Mouse (Mus musculus) CH12.LX (cell line): ENCODE data around the gene Plcb3. TPM values are rescaled to one million over a fixed set of nuclear protein-coding genes. Genes with fewer than 3 reads are reported as not detected.
"Not testable (repeated sequence)": the region's sequence is repeated elsewhere in the genome, so short reads cannot be mapped to it uniquely, and the experiment has no call there.

Source experiments
- DNase-seq: peaks from one replicate; pipeline ENCODE4 v3.0.0-alpha.2; 2013; ENCODE audit errors: extremely low read depth
- H3K27ac ChIP-seq: 2 replicates; pipeline ENCODE4 v1.5.1; 2012; ENCODE audit warnings: low read depth, mild to moderate bottlenecking, control low read depth, moderate library complexity; ENCODE audit not compliant: insufficient read depth
- H3K27me3 ChIP-seq: replicated peaks from 2 replicates; pipeline ENCODE3; 2012; ENCODE audit warnings: inconsistent platforms
- H3K36me3 ChIP-seq, 2 experiments: replicated peaks in 1 of 2; 2 replicates each; pipeline versions ENCODE3 to v1.6.1; 2012; ENCODE audit warnings: inconsistent platforms in 1 of 2, low read length in 1 of 2, mild to moderate bottlenecking in 1 of 2, mixed read lengths in 1 of 2, moderate library complexity in 1 of 2; ENCODE audit not compliant: control insufficient read depth in 1 of 2, insufficient read depth in 1 of 2
- H3K4me1 ChIP-seq, 2 experiments: 2 replicates each; pipeline ENCODE4 v1.6.1; 2012; ENCODE audit warnings: inconsistent platforms in 1 of 2, moderate library complexity in 1 of 2; ENCODE audit not compliant: insufficient read depth in 2 of 2, control insufficient read depth in 1 of 2
- H3K4me2 ChIP-seq: 2 replicates; pipeline ENCODE4 v1.6.1; 2012; ENCODE audit warnings: low read depth, mild to moderate bottlenecking, control low read depth; ENCODE audit not compliant: poor library complexity, insufficient read depth, severe bottlenecking
- H3K4me3 ChIP-seq, 3 experiments: fragments of 150-350 bp in 1 of 3; sonication (generic) in 1 of 3; replicated peaks in 1 of 3; 2 replicates each; pipeline versions ENCODE3 to v1.5.1; 2011 to 2012; ENCODE audit warnings: low read depth in 2 of 3, low read length in 2 of 3, mild to moderate bottlenecking in 2 of 3, moderate library complexity in 2 of 3, control low read depth in 1 of 3, improper control_type of control experiment in 1 of 3, inconsistent platforms in 1 of 3, mixed read lengths in 1 of 3; ENCODE audit not compliant: poor library complexity in 1 of 3
- H3K79me2 ChIP-seq: replicated peaks from 2 replicates; pipeline ENCODE4 v1.6.1; 2012; ENCODE audit warnings: mild to moderate bottlenecking, moderate library complexity; ENCODE audit not compliant: control insufficient read depth, poor library complexity, insufficient read depth, severe bottlenecking; ENCODE audit errors: extremely low read depth
- H3K9ac ChIP-seq: 2 replicates; pipeline ENCODE4 v1.6.1; 2012; ENCODE audit warnings: low read depth, mild to moderate bottlenecking, control low read depth, moderate library complexity; ENCODE audit not compliant: insufficient read depth
- H3K9me3 ChIP-seq: replicated peaks from 2 replicates; pipeline ENCODE3; 2012; ENCODE audit warnings: low read length, inconsistent platforms, mixed read lengths
- BHLHE40 ChIP-seq: IDR thresholded peaks from 2 replicates; pipeline ENCODE4 v1.6.1; 2011; ENCODE audit warnings: mild to moderate bottlenecking, low read depth, low read length, improper control_type of control experiment
- CHD1 ChIP-seq: IDR thresholded peaks from 2 replicates; pipeline ENCODE4 v1.6.1; 2012; ENCODE audit warnings: low read depth, low read length, improper control_type of control experiment, inconsistent platforms
- ETS1 ChIP-seq: conservative IDR thresholded peaks from 2 replicates; pipeline ENCODE4 v1.6.1; 2012; ENCODE audit warnings: low read depth, mild to moderate bottlenecking, inconsistent platforms, low read length, improper control_type of control experiment, moderate library complexity
- MAX ChIP-seq: IDR thresholded peaks from 2 replicates; pipeline ENCODE4 v1.6.1; 2011; ENCODE audit warnings: low read length, improper control_type of control experiment
- NRF1 ChIP-seq: IDR thresholded peaks from 2 replicates; pipeline ENCODE4 v1.6.1; 2014; ENCODE audit warnings: low read depth, mild to moderate bottlenecking, inconsistent platforms, low read length, improper control_type of control experiment, moderate library complexity
- PAX5 ChIP-seq: IDR thresholded peaks from 2 replicates; pipeline ENCODE4 v1.6.1; 2012; ENCODE audit warnings: low read length, inconsistent platforms, mixed read lengths
- POLR2AphosphoS2 ChIP-seq: IDR thresholded peaks from 2 replicates; pipeline ENCODE4 v1.6.1; 2011; ENCODE audit warnings: low read depth, low read length, improper control_type of control experiment
- RAD21 ChIP-seq: IDR thresholded peaks from 2 replicates; pipeline ENCODE4 v1.6.1; 2011; ENCODE audit warnings: low read depth, mild to moderate bottlenecking, low read length, improper control_type of control experiment, moderate library complexity
- RCOR1 ChIP-seq: conservative IDR thresholded peaks from 2 replicates; pipeline ENCODE4 v1.6.1; 2012; ENCODE audit warnings: low read depth, mild to moderate bottlenecking, inconsistent platforms, low read length, improper control_type of control experiment
- SIN3A ChIP-seq: IDR thresholded peaks from 2 replicates; pipeline ENCODE4 v1.6.1; 2012; ENCODE audit warnings: low read length, improper control_type of control experiment, inconsistent platforms
- ZC3H11A ChIP-seq: IDR thresholded peaks from 2 replicates; pipeline ENCODE4 v1.6.1; 2012; ENCODE audit warnings: low read depth, mild to moderate bottlenecking, inconsistent platforms, low read length, improper control_type of control experiment
- ZMIZ1 ChIP-seq: IDR thresholded peaks from 2 replicates; pipeline ENCODE4 v1.6.1; 2012; ENCODE audit warnings: low read depth, mild to moderate bottlenecking, inconsistent platforms, low read length, improper control_type of control experiment
- ZNF384 ChIP-seq: IDR thresholded peaks from 2 replicates; pipeline ENCODE4 v1.6.1; 2012; ENCODE audit warnings: low read depth, low read length, improper control_type of control experiment, inconsistent platforms
- dilution Hi-C: fragments of 300-500 bp; cut with MboI; formaldehyde crosslinking; loops from 2 replicates; pipeline ENCODE4 v1.14.3; 2020; ENCODE audit warnings: low sequenced_read_pairs; ENCODE audit not compliant: extremely low pct_unique_long_range_greater_than_20kb, extremely low pct_ligation_motif_present
- in situ Hi-C: fragments of 300-500 bp; cut with MboI; formaldehyde crosslinking; loops from 3 replicates; pipeline ENCODE4 v1.14.3; 2019; ENCODE audit warnings: low sequenced_read_pairs, low pct_ligation_motif_present, low pct_unique_long_range_greater_than_20kb, mixed read lengths
- polyA plus RNA-seq: library from polyadenylated mRNA; unstranded; fragments of >175 nt; gene quantifications from 2 replicates; pipeline ENCODE4 v1.2.1, GENCODE M21; 2012; ENCODE audit warnings: low read depth; ENCODE audit not compliant: insufficient read length
- total RNA-seq, 2 experiments: library from RNA; depleted of rRNA; stranded (reverse); fragments of 300-350 nt in 1 of 2; fragments of >200 nt in 1 of 2; gene quantifications; 2 replicates each; pipeline ENCODE4 v1.2.3; 2012 to 2014

Plcb3 gene
- total and polyA plus RNA-seq, 3 experiments = 4.1 to 8.2 (median 7.5) TPM

DNA sequence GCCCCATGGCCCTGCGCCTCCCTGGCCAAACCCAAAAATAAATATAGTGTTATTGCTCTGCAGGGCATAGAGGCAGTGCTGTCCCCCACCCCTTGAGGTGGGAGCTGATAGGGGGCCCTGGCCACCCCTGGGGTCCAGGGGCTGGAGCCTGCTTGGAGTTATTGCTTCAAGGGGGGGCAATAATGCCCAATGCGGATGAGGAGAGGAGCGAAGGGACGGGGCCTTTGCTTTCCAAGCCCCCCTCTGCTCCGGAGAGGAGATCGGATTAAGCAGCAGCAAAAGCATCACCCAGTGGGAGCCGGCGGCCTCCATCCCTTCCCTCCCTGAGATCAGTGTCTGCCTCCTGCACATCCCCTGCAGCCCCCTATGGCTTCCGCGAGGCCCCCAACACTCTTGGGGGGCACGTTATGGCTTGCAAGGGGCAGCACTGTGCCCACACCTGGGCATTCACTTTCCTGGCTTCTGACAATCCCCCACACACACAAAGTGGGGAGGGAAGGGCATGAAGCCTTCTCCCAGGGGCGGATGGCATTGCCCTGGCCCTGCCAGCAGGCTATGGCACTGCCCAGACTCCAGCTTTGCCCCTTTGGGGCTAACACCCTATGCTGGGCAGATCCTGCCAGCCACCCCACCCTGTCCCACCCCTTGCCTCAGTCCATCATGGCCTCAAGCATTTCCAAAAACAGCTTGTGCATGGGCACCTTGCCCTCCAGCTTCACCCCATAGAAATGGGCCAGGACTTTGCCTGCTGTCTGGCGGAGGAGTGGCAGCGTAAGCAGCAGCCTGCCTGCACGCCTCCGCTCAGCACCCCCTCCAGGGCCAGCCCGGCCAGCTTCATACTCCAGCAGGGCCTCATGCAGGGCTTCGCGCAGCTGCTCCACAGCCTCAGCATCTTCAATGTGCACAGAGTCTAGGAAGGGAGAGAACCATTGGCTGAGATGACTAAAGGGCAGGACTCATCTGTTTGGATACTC lies 64.9 kb downstream of the Plcb3 start:
- Histone ChIP-seq H3K27ac (no peak overlapping the region), H3K36me3 (peaks cover 37 to 70% of the 10 kb centered on the region in 2 experiments), H3K9me3 (no peaks in the 10 kb centered on the region), H3K4me1 (peaks cover 10 to 29% of the 10 kb centered on the region in 2 experiments; a peak in 3 of 4 replicates), H3K79me2 (peaks cover 21% of the 10 kb centered on the region), H3K4me2 (peak overlapping the region; percentile 63; the same call in 1 of the 2 replicates), H3K9ac (no peak overlapping the region), H3K27me3 (no peaks in the 10 kb centered on the region), H3K4me3 (peak overlapping the region in 2 of 3 experiments; percentile 10 to 41)
- no peak for DNase-seq
- TF ChIP-seq CHD1 (no peak), ZMIZ1 (0 out of 2 replicates have a peak, but pooled peaks have one; percentile 12), ETS1 (no peak), RAD21 (no peak), MAX (no peak), ZNF384 (no peak), ZC3H11A (no peak), SIN3A (no peak), PAX5 (no peak), BHLHE40 (no peak), NRF1 (no peak), POLR2AphosphoS2 (peak; percentile 76), RCOR1 (no peak)
- dilution Hi-C loops (no loop called here), in situ Hi-C loops (no loop called here)

DNA sequence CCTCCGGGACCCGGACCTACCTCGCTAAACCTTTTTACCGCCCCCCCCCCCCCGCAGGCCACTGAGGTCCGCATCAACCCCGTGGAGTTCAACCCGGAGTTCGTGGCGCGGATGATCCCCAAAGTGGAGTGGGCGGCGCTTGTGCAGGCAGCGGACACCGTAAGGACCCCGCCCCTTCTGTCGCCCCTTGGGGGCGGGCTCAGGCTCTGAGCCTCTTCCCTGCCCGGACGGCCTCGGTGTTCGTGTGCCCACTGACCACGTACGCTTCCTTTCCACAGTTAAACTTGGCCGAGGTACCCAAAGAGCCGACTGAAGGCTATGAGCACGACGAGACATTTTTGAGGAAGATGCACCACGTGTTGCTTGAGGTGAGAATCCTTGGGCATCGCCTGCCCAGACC lies 66.0 kb downstream of the Plcb3 start:
- Histone ChIP-seq H3K9ac (peak overlapping the region; percentile 94), H3K36me3 (peaks cover 44 to 68% of the 10 kb centered on the region in 2 experiments), H3K4me2 (peak overlapping the region; percentile 63; the same call in 1 of the 2 replicates), H3K79me2 (peaks cover 21% of the 10 kb centered on the region), H3K4me3 (peak overlapping the region; percentile 85 to 100 (median 92)), H3K27ac (peak overlapping the region; percentile 97), H3K4me1 (peaks cover 10 to 29% of the 10 kb centered on the region in 2 experiments; a peak in 3 of 4 replicates)
- in situ Hi-C loops, H3K27me3 ChIP-seq, dilution Hi-C loops, H3K9me3 ChIP-seq: not testable (repeated sequence)
- peak; percentile 54 for DNase-seq
